Mouse (Mus musculus) heart, embryonic 15.5 days (tissue): ENCODE results near the gene Pkd1l1. TPM values are rescaled to one million over a fixed set of nuclear protein-coding genes. Genes with fewer than 3 reads are reported as not detected.
A peak's percentile ranks its signal among the peaks of the same experiment; 100 is the strongest.

Experiments
- ATAC-seq: fragments of 200-750 bp; cut with Nextera tagmentation; replicated peaks from 2 replicates; pipeline ENCODE4 v1.8.0; 2017; ENCODE audit warnings: low read depth, moderate TSS enrichment; ENCODE audit not compliant: insufficient number of reproducible peaks, insufficient read depth, low FRiP score
- H3K27ac ChIP-seq: fragments of 300-500 bp; sonication (generic); 2 replicates; pipeline ENCODE4 v1.5.1; 2015; ENCODE audit warnings: mild to moderate bottlenecking, inconsistent platforms
- H3K27me3 ChIP-seq: fragments of 300-500 bp; sonication (generic); 2 replicates; pipeline ENCODE4 v1.6.1; 2015; ENCODE audit warnings: inconsistent platforms
- H3K36me3 ChIP-seq: fragments of 300-500 bp; sonication (generic); 2 replicates; pipeline ENCODE4 v1.6.1; 2015; ENCODE audit warnings: mild to moderate bottlenecking, inconsistent platforms
- H3K4me1 ChIP-seq: fragments of 300-500 bp; sonication (generic); replicated peaks from 2 replicates; pipeline ENCODE4 v1.6.1; 2015; ENCODE audit warnings: inconsistent platforms
- H3K4me2 ChIP-seq: fragments of 300-500 bp; sonication (generic); 2 replicates; pipeline ENCODE4 v1.6.1; 2015; ENCODE audit warnings: inconsistent platforms, mild to moderate bottlenecking, moderate library complexity
- H3K4me3 ChIP-seq: fragments of 300-500 bp; sonication (generic); 2 replicates; pipeline ENCODE4 v1.5.1; 2015; ENCODE audit warnings: mild to moderate bottlenecking, inconsistent platforms
- H3K9ac ChIP-seq: fragments of 300-500 bp; sonication (generic); 2 replicates; pipeline ENCODE4 v1.6.1; 2015; ENCODE audit warnings: mild to moderate bottlenecking, inconsistent platforms
- H3K9me3 ChIP-seq: fragments of 300-500 bp; sonication (generic); replicated peaks from 2 replicates; pipeline ENCODE4 v1.6.1; 2016; ENCODE audit warnings: inconsistent platforms
- WGBS: fragments of 180-500 bp; shearing (Covaris S2); methylation state at CpG from one replicate; pipeline ENCODE4 v1.1.7; 2015; ENCODE audit warnings: mixed read lengths; 5-methylcytosine and 5-hydroxymethylcytosine counted together
- polyA plus RNA-seq: library from polyadenylated mRNA; unstranded; fragments of >200 nt; fragmentation: Nextera tagmentation; extraction: Ambion mirVana; gene quantifications from 2 replicates; pipeline ENCODE4 v1.2.1, GENCODE M21; 2015

The Pkd1l1 gene
- polyA plus RNA-seq, 1 experiment from 2014 or later: not detected

- ATAC-seq: no peak
- Histone ChIP-seq H3K27me3 (no peaks in the 10 kb centered on the region), H3K9ac (no peak overlapping the region), H3K36me3 (no peaks in the 10 kb centered on the region), H3K4me2 (no peak overlapping the region), H3K4me1 (no peaks in the 10 kb centered on the region), H3K9me3 (no peaks in the 10 kb centered on the region), H3K27ac (no peak overlapping the region), H3K4me3 (no peak overlapping the region)
- 72% methylated on average over 4 of the region's 4 CpGs for WGBS
Measured at GRCm38 (mm10) chr11:8978154-8978553, 5.1 kb upstream of the Pkd1l1 start.

DNA sequence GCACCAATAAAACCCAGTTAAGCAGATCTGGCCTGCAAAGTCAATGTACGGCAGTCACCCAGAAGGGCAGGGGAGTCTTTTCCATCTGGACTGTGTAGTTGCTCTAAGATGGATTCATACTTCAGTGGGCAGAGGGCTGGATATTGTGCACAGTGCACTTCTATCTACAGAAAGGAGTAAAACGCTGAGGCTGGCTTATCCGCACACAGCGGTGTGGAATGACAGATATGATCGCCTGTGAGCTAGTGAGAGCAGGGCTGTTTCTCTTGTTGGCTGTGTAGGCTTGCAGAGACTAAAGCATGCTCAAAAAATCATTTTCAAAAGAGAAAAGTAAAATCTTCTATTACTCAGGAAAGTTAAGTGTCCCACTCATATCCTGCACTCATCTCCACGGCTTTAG lies 973 bp downstream of the Pkd1l1 start:
- H3K9ac ChIP-seq: no peak overlapping the region
- H3K9me3 ChIP-seq: no peaks in the 10 kb centered on the region
- no peak overlapping the region for H3K4me3 ChIP-seq
- ATAC-seq: no peak
- no peaks in the 10 kb centered on the region for H3K27me3 ChIP-seq
- no peaks in the 10 kb centered on the region for H3K4me1 ChIP-seq
- no peaks in the 10 kb centered on the region for H3K36me3 ChIP-seq
- WGBS: 42% methylated on average over 6 of the region's 6 CpGs
- H3K4me2 ChIP-seq: no peak overlapping the region
- no peak overlapping the region for H3K27ac ChIP-seq

DNA sequence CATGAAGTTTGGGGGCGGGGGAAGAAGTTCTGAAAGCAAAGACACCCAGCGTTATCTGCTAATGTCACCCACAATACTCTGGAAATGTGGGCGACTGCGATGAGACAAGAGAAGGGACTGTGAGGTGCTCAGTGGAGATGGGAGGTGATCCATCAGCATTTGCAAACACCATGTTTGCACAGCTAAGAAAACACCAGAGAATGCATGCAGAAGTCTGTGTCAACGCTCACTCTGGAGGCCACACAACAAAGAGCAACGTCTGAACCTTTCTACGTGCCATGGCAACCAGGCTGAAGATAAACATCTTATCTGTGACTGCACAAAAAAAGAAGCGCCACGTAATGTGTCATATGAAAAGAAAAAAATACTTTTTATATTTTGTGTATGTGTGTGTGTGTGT lies 2.6 kb downstream of the Pkd1l1 start:
- Histone ChIP-seq H3K4me1 (no peaks in the 10 kb centered on the region), H3K4me3 (no peak overlapping the region), H3K9me3 (no peaks in the 10 kb centered on the region), H3K9ac (no peak overlapping the region), H3K36me3 (no peaks in the 10 kb centered on the region), H3K27me3 (no peaks in the 10 kb centered on the region), H3K4me2 (no peak overlapping the region), H3K27ac (no peak overlapping the region)
- ATAC-seq: no peak
- 62% methylated on average over 9 of the region's 9 CpGs for WGBS

- Histone ChIP-seq H3K27ac (no peak overlapping the region), H3K27me3 (no peaks in the 10 kb centered on the region), H3K4me2 (no peak overlapping the region), H3K36me3 (no peaks in the 10 kb centered on the region), H3K9ac (no peak overlapping the region), H3K4me3 (no peak overlapping the region), H3K4me1 (no peaks in the 10 kb centered on the region), H3K9me3 (no peaks in the 10 kb centered on the region)
- 93% methylated on average over 7 of the region's 7 CpGs for WGBS
- ATAC-seq: no peak
Measured at GRCm38 (mm10) chr11:8968094-8968493, 5.0 kb downstream of the Pkd1l1 start.

DNA sequence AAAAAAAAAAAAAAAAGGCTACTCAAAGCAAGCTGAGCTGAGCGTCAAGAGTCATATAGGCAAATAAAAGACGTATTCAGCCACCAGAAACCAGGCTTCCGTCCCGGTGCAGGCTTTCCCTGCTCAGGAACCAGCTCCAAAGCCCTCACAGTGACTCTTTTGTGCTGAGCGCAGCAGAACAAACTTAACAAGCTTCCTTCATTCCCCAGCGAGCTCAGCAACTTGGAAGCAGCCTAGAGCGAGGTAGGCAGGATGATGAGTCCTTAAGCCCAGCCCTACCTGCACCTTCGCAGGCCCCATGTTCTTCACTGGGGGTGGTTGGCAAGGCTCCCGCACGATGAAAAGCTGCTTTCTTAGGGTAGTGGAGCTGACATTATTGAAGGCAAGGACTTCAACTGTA lies 14.5 kb downstream of the Pkd1l1 start:
- Histone ChIP-seq H3K27ac (no peak overlapping the region), H3K9ac (no peak overlapping the region), H3K9me3 (no peaks in the 10 kb centered on the region), H3K4me2 (no peak overlapping the region), H3K27me3 (no peaks in the 10 kb centered on the region), H3K36me3 (no peaks in the 10 kb centered on the region), H3K4me1 (no peaks in the 10 kb centered on the region; the same call in 1 of the 2 replicates), H3K4me3 (no peak overlapping the region)
- 63% methylated on average over 10 of the region's 10 CpGs for WGBS
- no peak for ATAC-seq

DNA sequence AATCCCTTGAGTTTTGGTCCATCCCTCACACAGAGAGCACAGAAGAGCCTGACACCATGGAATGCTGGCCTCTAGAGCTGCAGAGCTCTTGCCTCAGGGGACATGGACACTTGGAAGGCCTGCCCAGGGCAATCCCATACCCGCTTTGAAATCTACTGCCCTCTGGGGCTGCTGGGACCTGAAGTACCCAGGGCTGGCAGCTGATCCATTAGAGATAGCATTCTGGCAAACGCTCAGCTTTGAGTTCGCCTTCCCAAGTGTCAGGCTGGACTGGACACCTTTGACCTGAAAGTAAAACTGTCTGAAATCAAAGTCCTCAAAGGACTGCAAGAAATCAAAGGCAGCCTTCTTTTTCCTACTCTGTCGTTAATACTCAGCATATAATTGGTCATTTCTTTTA lies 15.0 kb downstream of the Pkd1l1 start:
- H3K4me2 ChIP-seq: no peak overlapping the region
- ATAC-seq: no peak
- no peaks in the 10 kb centered on the region for H3K9me3 ChIP-seq
- no peaks in the 10 kb centered on the region for H3K27me3 ChIP-seq
- no peaks in the 10 kb centered on the region; the same call in 1 of the 2 replicates for H3K4me1 ChIP-seq
- H3K4me3 ChIP-seq: no peak overlapping the region
- whole genome bisulfite sequencing: 52% methylated on average over 4 of the region's 4 CpGs
- H3K36me3 ChIP-seq: no peaks in the 10 kb centered on the region
- H3K9ac ChIP-seq: no peak overlapping the region
- no peak overlapping the region for H3K27ac ChIP-seq

- WGBS: 63% methylated on average over 6 of the region's 6 CpGs
- ATAC-seq: no peak
- Histone ChIP-seq H3K4me2 (no peak overlapping the region), H3K4me3 (no peak overlapping the region), H3K27me3 (no peaks in the 10 kb centered on the region), H3K36me3 (no peaks in the 10 kb centered on the region), H3K9me3 (no peaks in the 10 kb centered on the region), H3K27ac (no peak overlapping the region), H3K9ac (no peak overlapping the region), H3K4me1 (no peaks in the 10 kb centered on the region; the same call in 1 of the 2 replicates)
Measured at GRCm38 (mm10) chr11:8957023-8957422, 16.0 kb downstream of the Pkd1l1 start.

- no peak overlapping the region for H3K4me3 ChIP-seq
- no peak overlapping the region for H3K27ac ChIP-seq
- H3K9me3 ChIP-seq: no peaks in the 10 kb centered on the region
- no peaks in the 10 kb centered on the region for H3K36me3 ChIP-seq
- WGBS: 10% methylated on average over 1 of the region's 1 CpGs
- no peaks in the 10 kb centered on the region for H3K27me3 ChIP-seq
- H3K4me2 ChIP-seq: no peak overlapping the region
- H3K4me1 ChIP-seq: no peaks in the 10 kb centered on the region; the same call in 1 of the 2 replicates
- ATAC-seq: no peak
- no peak overlapping the region for H3K9ac ChIP-seq
Measured at GRCm38 (mm10) chr11:8955678-8956077, 17.4 kb downstream of the Pkd1l1 start.

- Histone ChIP-seq H3K36me3 (no peaks in the 10 kb centered on the region), H3K4me3 (no peak overlapping the region), H3K4me2 (no peak overlapping the region), H3K9me3 (no peaks in the 10 kb centered on the region), H3K4me1 (peaks cover 6% of the 10 kb centered on the region), H3K27me3 (no peaks in the 10 kb centered on the region), H3K27ac (0 out of 2 replicates have a peak overlapping the region, but pooled peaks have one; percentile 45), H3K9ac (no peak overlapping the region)
- ATAC-seq: no peak; the same call in 1 of the 2 replicates
- WGBS: 51% methylated on average over 6 of the region's 6 CpGs
Measured at GRCm38 (mm10) chr11:8949765-8950430, 23.2 kb downstream of the Pkd1l1 start.

DNA sequence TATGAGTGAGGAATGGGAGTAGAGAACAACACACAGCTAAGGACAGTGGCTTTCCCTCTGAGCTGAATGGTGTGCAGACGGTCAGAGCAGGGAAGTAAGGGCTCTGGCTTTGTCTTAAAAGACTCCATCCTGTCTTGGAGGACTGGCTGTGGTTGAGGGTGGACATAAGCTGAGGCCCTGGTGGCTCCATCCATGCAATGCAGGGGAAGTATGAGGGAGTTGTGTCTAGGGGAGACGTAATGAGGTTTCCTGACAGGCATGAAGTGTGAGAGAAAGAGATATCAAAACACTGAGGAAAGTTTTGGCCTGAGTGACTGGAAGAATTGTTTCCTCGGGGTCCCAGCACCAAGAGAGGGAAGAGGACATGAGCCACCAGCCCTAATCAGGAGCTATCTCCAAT lies 24.2 kb downstream of the Pkd1l1 start:
- no peak overlapping the region for H3K4me3 ChIP-seq
- H3K4me1 ChIP-seq: peaks cover 6% of the 10 kb centered on the region
- H3K27me3 ChIP-seq: no peaks in the 10 kb centered on the region
- no peak overlapping the region for H3K9ac ChIP-seq
- ATAC-seq: no peak
- no peak overlapping the region for H3K4me2 ChIP-seq
- no peaks in the 10 kb centered on the region for H3K9me3 ChIP-seq
- no peaks in the 10 kb centered on the region for H3K36me3 ChIP-seq
- H3K27ac ChIP-seq: no peak overlapping the region
- 38% methylated on average over 3 of the region's 3 CpGs for WGBS

GRCm38 (mm10) chr11:8944114-8944513 lies 29.0 kb downstream of the Pkd1l1 start:
- H3K9me3 ChIP-seq: no peaks in the 10 kb centered on the region
- ATAC-seq: no peak

DNA sequence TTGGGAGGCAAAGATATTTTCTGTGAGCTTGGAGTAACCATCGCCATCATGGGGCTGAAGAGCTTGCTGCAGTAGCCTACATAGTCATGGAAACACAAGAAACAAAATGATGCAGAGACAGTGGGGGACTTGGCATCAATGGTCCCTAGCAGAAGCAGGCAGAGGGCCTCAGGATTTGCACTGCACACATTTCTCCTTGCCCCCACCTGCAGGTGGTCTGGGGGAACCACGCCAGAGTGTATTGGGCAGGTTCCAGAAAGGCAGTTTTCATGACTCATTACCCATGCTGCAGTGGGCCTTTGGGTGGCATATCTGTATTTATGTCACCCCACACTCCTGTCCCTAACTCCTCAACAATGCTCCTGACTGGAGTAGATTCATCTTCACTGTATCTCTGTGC lies 30.6 kb downstream of the Pkd1l1 start:
- Histone ChIP-seq H3K4me1 (no peaks in the 10 kb centered on the region), H3K27me3 (no peaks in the 10 kb centered on the region), H3K4me2 (no peak overlapping the region), H3K27ac (no peak overlapping the region), H3K4me3 (no peak overlapping the region), H3K9ac (no peak overlapping the region), H3K9me3 (no peaks in the 10 kb centered on the region), H3K36me3 (no peaks in the 10 kb centered on the region)
- WGBS: 73% methylated on average over 2 of the region's 2 CpGs
- no peak for ATAC-seq

More at GRCm38 (mm10) chr11:8944114-8944513, 29.0 kb downstream of the Pkd1l1 start:
- no peak overlapping the region for H3K4me2 ChIP-seq
- H3K27ac ChIP-seq: no peak overlapping the region
- H3K27me3 ChIP-seq: no peaks in the 10 kb centered on the region
- WGBS: 55% methylated on average over 4 of the region's 4 CpGs
- H3K4me1 ChIP-seq: no peaks in the 10 kb centered on the region
- no peaks in the 10 kb centered on the region for H3K36me3 ChIP-seq
- no peak overlapping the region for H3K4me3 ChIP-seq
- H3K9ac ChIP-seq: no peak overlapping the region
